Mouse (Mus musculus) ES-E14 (cell line): ENCODE results near the gene Smo.
"Not testable (repeated sequence)": the region's sequence is repeated elsewhere in the genome, so short reads cannot be mapped to it uniquely, and the experiment has no call there.

Experiments used
- CHD2 ChIP-seq: IDR thresholded peaks from 2 replicates; pipeline ENCODE4 v1.6.1; 2014; ENCODE audit warnings: mild to moderate bottlenecking, low read depth, low read length, inconsistent platforms
- ZNF384 ChIP-seq: IDR thresholded peaks from 2 replicates; pipeline ENCODE4 v1.6.1; 2012; ENCODE audit warnings: low read depth, low read length, inconsistent platforms

DNA sequence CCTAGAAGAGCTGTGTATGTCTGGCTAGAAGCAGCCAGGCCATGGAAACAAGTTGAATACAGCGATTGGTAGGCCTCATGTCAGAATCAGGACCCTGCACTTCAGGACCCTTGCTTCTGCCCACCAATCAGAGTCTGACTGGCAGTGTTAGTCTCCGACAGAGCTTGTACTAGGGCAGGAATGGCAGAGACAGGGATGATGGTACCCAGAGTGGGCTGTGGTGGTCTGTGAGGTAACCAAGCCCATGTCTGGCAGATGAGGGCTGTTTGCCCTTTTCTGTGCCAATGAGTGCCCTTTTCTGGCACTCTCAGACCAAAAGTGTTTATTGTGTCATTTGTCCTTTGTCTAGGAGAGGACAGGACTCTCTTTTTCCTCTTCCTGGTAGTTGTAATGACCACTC is 25.1 kb downstream of the Smo start:
- TF ChIP-seq ZNF384, CHD2: not testable (repeated sequence)
